Mouse (Mus musculus): ENCODE measurements around the gene Cdc14b. TPM values are rescaled to one million over a fixed set of nuclear protein-coding genes. Genes with fewer than 3 reads are reported as not detected.

Gene Cdc14b
- polyA plus RNA-seq, 1 experiment from 2014 or later = 7.7 TPM

DNA sequence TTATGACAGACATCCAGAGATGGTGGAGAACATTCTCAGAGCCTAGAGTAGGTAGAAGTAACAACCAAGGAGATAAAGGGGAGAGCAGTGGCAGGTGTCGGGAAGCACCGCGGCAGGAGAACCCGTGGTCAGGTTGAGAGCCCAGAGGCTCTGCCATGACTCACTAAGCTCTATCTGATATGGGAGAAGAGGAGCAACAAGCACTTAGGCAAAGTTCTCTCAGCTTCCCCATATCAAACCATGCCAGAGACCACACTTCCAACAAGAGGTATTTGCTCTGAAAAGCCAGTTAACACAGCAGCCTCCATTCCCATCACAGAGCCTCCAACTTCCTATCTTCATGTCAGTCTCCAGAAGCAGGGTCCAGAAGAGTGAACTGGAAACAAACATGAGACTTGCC is 74.2 kb downstream of the Cdc14b start:
- ATAC-seq (ENCODE audit: low FRiP score) = no peak
- Histone ChIP-seq H3K4me3 (ENCODE audit: low read depth, low read length) (no peak overlapping the region), H3K4me1 (ENCODE audit: control insufficient read depth, insufficient read depth, low read length) (no peaks in the 10 kb centered on the region), H3K27ac (ENCODE audit: low read depth, low read length) (no peak overlapping the region), H3K9ac (ENCODE audit: low read length) (no peak overlapping the region), H3K36me3 (ENCODE audit: control insufficient read depth, insufficient read depth, low read length) (no peaks in the 10 kb centered on the region), H3K27me3 (ENCODE audit: control insufficient read depth, insufficient read depth, low read length) (no peaks in the 10 kb centered on the region), H3K9me3 (ENCODE audit: control insufficient read depth, low read length) (no peaks in the 10 kb centered on the region), H3K4me2 (no peak overlapping the region)
- no peak for DNase-seq (ENCODE audit: low spot score, missing footprints)
- 96% methylated on average over 4 of the region's 4 CpGs for WGBS

DNA sequence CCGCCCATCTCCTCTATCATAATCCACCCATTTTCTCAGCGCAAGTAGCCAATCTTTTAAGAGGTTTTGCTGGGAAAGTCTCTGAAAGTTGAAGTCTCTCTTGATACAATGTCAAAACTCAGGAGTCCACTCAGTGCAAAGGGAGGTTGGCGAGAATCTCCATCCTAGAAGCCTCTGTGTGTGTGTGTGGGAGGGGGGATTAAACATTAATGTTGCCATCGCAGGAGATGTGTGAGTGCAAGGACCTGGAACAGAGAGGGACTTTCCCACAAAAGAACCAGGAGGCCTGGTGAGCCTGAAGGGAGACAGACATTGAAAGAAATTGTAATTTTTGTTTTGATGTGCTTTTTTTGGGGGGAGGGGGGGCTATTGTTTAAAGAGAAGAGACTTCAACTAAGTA is 76.8 kb downstream of the Cdc14b start:
- no peaks in the 10 kb centered on the region for H3K27me3 ChIP-seq (ENCODE audit: control insufficient read depth, insufficient read depth, low read length)
- H3K9ac ChIP-seq (ENCODE audit: low read length) = no peak overlapping the region
- no peaks in the 10 kb centered on the region for H3K36me3 ChIP-seq (ENCODE audit: control insufficient read depth, insufficient read depth, low read length)
- 91% methylated on average over 4 of the region's 4 CpGs for WGBS
- no peak for DNase-seq (ENCODE audit: low spot score, missing footprints)
- no peak for ATAC-seq (ENCODE audit: low FRiP score)
- no peaks in the 10 kb centered on the region for H3K4me1 ChIP-seq (ENCODE audit: control insufficient read depth, insufficient read depth, low read length)
- no peak overlapping the region for H3K4me2 ChIP-seq
- H3K4me3 ChIP-seq (ENCODE audit: low read depth, low read length) = no peak overlapping the region
- no peaks in the 10 kb centered on the region for H3K9me3 ChIP-seq (ENCODE audit: control insufficient read depth, low read length)
- no peak overlapping the region for H3K27ac ChIP-seq (ENCODE audit: low read depth, low read length)

DNA sequence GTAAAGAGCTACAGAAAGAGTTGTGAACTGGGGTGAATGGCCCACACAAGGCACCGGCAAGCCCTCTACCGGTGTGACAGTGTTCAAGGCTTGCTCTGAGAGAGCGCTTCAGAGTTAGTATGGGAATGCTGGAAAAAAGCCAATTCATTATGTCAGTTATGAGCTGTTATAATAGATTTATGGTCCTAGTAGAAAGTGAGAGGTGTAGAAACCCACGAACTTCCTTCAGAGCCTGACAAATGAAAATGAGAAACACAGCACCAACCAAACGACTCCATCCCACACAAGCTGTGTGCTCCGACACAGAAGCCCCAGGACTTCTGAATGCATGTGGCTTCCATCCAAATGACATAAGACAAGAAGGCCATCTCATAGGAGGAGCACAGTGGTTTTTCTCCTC is 77.2 kb downstream of the Cdc14b start:
- H3K9ac ChIP-seq (ENCODE audit: low read length) = no peak overlapping the region
- ATAC-seq (ENCODE audit: low FRiP score) (no peak), DNase-seq (ENCODE audit: low spot score, missing footprints) (no peak)
- H3K36me3 ChIP-seq (ENCODE audit: control insufficient read depth, insufficient read depth, low read length) = no peaks in the 10 kb centered on the region
- H3K27ac ChIP-seq (ENCODE audit: low read depth, low read length) = no peak overlapping the region
- 94% methylated on average over 6 of the region's 6 CpGs for WGBS
- no peaks in the 10 kb centered on the region for H3K4me1 ChIP-seq (ENCODE audit: control insufficient read depth, insufficient read depth, low read length)
- H3K9me3 ChIP-seq (ENCODE audit: control insufficient read depth, low read length) = no peaks in the 10 kb centered on the region
- no peaks in the 10 kb centered on the region for H3K27me3 ChIP-seq (ENCODE audit: control insufficient read depth, insufficient read depth, low read length)
- no peak overlapping the region for H3K4me2 ChIP-seq
- H3K4me3 ChIP-seq (ENCODE audit: low read depth, low read length) = no peak overlapping the region

DNA sequence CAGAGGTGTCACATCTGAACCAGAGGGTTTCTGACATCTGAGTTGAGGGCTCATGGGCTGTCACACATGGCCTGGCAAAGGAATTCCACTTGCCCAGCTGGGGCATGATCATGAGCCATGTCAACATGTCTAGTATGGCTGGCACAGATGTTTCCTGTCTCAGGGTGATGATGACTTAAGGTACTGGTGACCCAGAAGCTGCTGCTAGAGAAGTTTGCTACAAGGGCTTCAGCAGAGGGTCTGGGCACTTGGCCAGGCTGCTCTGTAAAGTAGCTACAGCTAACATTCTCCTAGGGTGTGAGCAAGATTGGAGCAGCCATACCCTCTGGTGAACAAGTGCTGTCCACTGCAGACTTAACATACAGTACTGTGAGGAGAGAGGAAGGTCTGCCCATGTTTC is 88.0 kb downstream of the Cdc14b start:
- Histone ChIP-seq H3K27me3 (ENCODE audit: control insufficient read depth, insufficient read depth, low read length) (no peaks in the 10 kb centered on the region), H3K27ac (ENCODE audit: low read depth, low read length) (no peak overlapping the region), H3K36me3 (ENCODE audit: control insufficient read depth, insufficient read depth, low read length) (no peaks in the 10 kb centered on the region), H3K9ac (ENCODE audit: low read length) (no peak overlapping the region), H3K4me2 (no peak overlapping the region), H3K4me3 (ENCODE audit: low read depth, low read length) (no peak overlapping the region), H3K9me3 (ENCODE audit: control insufficient read depth, low read length) (no peaks in the 10 kb centered on the region), H3K4me1 (ENCODE audit: control insufficient read depth, insufficient read depth, low read length) (no peaks in the 10 kb centered on the region)
- ATAC-seq (ENCODE audit: low FRiP score) = no peak
- no peak for DNase-seq (ENCODE audit: low spot score, missing footprints)

DNA sequence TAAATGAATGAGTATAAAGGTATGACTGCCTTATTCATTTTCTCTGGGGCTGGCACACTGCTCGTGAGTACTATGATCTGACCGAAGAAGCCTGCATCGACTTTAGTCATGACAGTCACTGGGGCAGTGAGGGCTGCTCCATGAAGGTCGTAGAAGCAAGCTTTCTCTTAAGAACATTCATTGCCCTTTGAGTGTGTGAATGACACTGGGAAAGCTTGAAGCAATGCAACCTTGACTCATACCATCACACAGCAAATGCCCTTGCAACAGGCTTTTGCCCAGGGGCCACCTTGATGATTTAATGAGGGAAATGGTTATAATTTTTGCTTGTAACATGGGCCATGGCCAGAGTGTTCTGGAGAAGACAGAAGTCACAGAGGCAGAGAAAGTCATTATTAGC is 88.6 kb downstream of the Cdc14b start:
- Histone ChIP-seq H3K9ac (ENCODE audit: low read length) (no peak overlapping the region), H3K4me1 (ENCODE audit: control insufficient read depth, insufficient read depth, low read length) (no peaks in the 10 kb centered on the region), H3K27ac (ENCODE audit: low read depth, low read length) (no peak overlapping the region), H3K4me2 (no peak overlapping the region), H3K4me3 (ENCODE audit: low read depth, low read length) (no peak overlapping the region), H3K27me3 (ENCODE audit: control insufficient read depth, insufficient read depth, low read length) (no peaks in the 10 kb centered on the region), H3K36me3 (ENCODE audit: control insufficient read depth, insufficient read depth, low read length) (no peaks in the 10 kb centered on the region), H3K9me3 (ENCODE audit: control insufficient read depth, low read length) (no peaks in the 10 kb centered on the region)
- DNase-seq (ENCODE audit: low spot score, missing footprints) (no peak), ATAC-seq (ENCODE audit: low FRiP score) (no peak)
- WGBS = 89% methylated on average over 4 of the region's 4 CpGs

DNA sequence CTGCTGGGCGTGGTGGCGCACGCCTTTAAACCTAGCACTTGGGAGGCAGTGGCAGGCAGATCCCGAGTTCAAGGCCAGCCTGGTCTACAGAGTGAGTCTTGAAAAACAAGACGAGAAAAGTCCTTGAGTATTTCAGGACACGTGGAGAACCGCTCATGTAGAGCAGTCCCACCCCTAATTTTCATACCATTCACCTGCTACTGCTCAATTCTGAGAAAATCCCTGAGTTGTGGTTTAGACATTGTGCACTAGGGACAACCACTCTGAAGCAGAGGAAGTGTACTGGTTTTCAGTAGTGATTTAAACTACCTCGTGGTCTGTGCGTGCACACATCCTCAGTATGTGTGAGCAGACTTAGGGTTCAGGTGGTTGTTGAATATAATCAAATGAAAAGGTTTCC is 89.5 kb downstream of the Cdc14b start:
- no peak overlapping the region for H3K9ac ChIP-seq (ENCODE audit: low read length)
- H3K4me1 ChIP-seq (ENCODE audit: control insufficient read depth, insufficient read depth, low read length) = no peaks in the 10 kb centered on the region
- no peaks in the 10 kb centered on the region; the same call in 1 of the 2 replicates for H3K36me3 ChIP-seq (ENCODE audit: control insufficient read depth, insufficient read depth, low read length)
- ATAC-seq (ENCODE audit: low FRiP score) (no peak), DNase-seq (ENCODE audit: low spot score, missing footprints) (no peak)
- H3K27ac ChIP-seq (ENCODE audit: low read depth, low read length) = no peak overlapping the region
- no peaks in the 10 kb centered on the region for H3K27me3 ChIP-seq (ENCODE audit: control insufficient read depth, insufficient read depth, low read length)
- no peaks in the 10 kb centered on the region for H3K9me3 ChIP-seq (ENCODE audit: control insufficient read depth, low read length)
- WGBS = 93% methylated on average over 9 of the region's 9 CpGs
- H3K4me3 ChIP-seq (ENCODE audit: low read depth, low read length) = no peak overlapping the region
- H3K4me2 ChIP-seq = no peak overlapping the region

DNA sequence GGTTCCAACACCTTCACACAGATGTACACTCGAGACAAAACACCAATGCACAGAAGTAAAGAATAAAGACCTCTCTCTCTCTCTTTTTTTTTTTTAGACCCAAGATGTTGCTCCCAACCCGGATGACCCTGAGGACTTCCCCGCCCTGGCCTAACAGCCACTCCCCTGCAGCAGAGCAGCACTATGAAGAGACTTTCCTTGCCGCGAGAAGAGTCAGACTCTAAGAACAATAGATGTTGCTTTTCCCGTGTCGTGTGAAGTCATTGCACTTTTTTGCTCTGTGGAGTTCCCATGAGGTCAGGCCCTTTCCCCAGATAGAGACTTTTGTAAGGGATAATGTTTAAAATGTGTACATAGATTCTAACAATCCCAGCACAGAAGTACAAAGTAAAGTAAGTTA is 89.9 kb downstream of the Cdc14b start:
- Histone ChIP-seq H3K9ac (ENCODE audit: low read length) (no peak overlapping the region), H3K4me3 (ENCODE audit: low read depth, low read length) (no peak overlapping the region), H3K36me3 (ENCODE audit: control insufficient read depth, insufficient read depth, low read length) (no peaks in the 10 kb centered on the region; the same call in 1 of the 2 replicates), H3K9me3 (ENCODE audit: control insufficient read depth, low read length) (no peaks in the 10 kb centered on the region), H3K4me2 (no peak overlapping the region), H3K27me3 (ENCODE audit: control insufficient read depth, insufficient read depth, low read length) (no peaks in the 10 kb centered on the region), H3K4me1 (ENCODE audit: control insufficient read depth, insufficient read depth, low read length) (no peaks in the 10 kb centered on the region), H3K27ac (ENCODE audit: low read depth, low read length) (no peak overlapping the region)
- DNase-seq (ENCODE audit: low spot score, missing footprints) (no peak), ATAC-seq (ENCODE audit: low FRiP score) (no peak)
- WGBS = 80% methylated on average over 7 of the region's 7 CpGs

DNA sequence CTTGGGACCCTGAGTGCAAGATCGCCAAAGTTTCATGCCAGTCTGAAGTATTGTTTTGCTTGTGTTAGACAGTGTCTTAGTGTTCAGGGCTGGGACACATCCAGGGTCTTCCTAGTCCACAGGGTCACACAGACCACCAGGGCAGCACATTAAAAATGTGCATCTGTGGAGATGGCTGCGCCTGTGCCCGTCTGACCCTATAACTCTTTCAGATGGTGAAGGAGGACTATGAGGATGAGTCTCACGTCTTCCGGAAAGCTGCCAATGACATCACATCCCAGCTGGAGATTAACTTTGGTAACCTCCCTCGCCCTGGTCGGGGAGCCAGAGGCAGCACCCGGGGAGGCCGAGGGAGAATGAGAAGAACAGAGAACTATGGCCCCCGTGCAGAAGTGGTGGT is 90.7 kb downstream of the Cdc14b start:
- 79% methylated on average over 10 of the region's 10 CpGs for WGBS
- H3K36me3 ChIP-seq (ENCODE audit: control insufficient read depth, insufficient read depth, low read length) = no peaks in the 10 kb centered on the region; the same call in 1 of the 2 replicates
- no peak overlapping the region for H3K4me2 ChIP-seq
- no peak overlapping the region for H3K4me3 ChIP-seq (ENCODE audit: low read depth, low read length)
- H3K9me3 ChIP-seq (ENCODE audit: control insufficient read depth, low read length) = no peaks in the 10 kb centered on the region
- H3K4me1 ChIP-seq (ENCODE audit: control insufficient read depth, insufficient read depth, low read length) = no peaks in the 10 kb centered on the region; the same call in 1 of the 2 replicates
- H3K27me3 ChIP-seq (ENCODE audit: control insufficient read depth, insufficient read depth, low read length) = no peaks in the 10 kb centered on the region
- DNase-seq (ENCODE audit: low spot score, missing footprints) = no peak
- H3K27ac ChIP-seq (ENCODE audit: low read depth, low read length) = no peak overlapping the region
- ATAC-seq (ENCODE audit: low FRiP score) = no peak
- no peak overlapping the region for H3K9ac ChIP-seq (ENCODE audit: low read length)

DNA sequence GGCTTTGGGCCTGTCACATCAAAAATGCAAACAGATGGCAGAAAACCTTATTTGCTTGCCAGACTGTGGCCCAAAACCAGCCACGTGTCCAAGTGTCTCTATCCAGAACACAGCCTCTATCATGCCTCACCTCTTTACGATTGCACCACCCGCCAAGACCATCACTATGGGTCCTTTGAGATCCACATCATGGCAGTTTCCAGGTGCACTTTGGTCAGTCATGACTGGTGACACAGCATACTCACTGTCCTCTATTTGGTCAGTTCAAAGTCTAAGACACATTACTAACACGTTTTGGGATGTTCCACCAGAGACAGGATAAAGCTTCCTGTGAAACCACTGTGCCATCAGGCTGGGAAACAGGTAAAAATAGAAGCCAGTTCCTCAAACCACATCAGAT is 91.5 kb downstream of the Cdc14b start:
- Histone ChIP-seq H3K4me3 (ENCODE audit: low read depth, low read length) (no peak overlapping the region), H3K27ac (ENCODE audit: low read depth, low read length) (no peak overlapping the region), H3K27me3 (ENCODE audit: control insufficient read depth, insufficient read depth, low read length) (no peaks in the 10 kb centered on the region), H3K4me2 (no peak overlapping the region), H3K4me1 (ENCODE audit: control insufficient read depth, insufficient read depth, low read length) (no peaks in the 10 kb centered on the region; the same call in 1 of the 2 replicates), H3K9me3 (ENCODE audit: control insufficient read depth, low read length) (no peaks in the 10 kb centered on the region), H3K9ac (ENCODE audit: low read length) (no peak overlapping the region), H3K36me3 (ENCODE audit: control insufficient read depth, insufficient read depth, low read length) (no peaks in the 10 kb centered on the region; the same call in 1 of the 2 replicates)
- 92% methylated on average over 4 of the region's 4 CpGs for WGBS
- DNase-seq (ENCODE audit: low spot score, missing footprints) (no peak), ATAC-seq (ENCODE audit: low FRiP score) (no peak)

DNA sequence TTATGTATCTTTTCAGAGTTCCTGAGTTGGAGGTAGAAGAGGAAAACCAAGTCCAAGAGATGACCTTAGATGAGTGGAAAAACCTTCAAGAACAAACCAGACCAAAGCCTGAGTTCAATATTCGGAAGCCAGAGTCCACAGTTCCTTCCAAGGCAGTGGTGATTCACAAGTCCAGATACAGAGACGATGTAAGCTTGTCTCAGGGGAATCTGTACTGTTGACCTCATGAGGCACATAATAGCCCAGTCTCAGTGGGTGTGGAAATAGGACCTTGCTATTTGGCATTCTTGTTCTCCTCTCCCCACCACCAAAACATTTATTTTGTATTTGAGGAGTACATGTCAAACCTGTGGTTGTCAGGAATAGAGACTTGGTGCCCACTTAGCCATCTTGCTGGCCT is 93.0 kb downstream of the Cdc14b start:
- H3K27ac ChIP-seq (ENCODE audit: low read depth, low read length) = no peak overlapping the region
- DNase-seq (ENCODE audit: low spot score, missing footprints) = no peak
- no peak for ATAC-seq (ENCODE audit: low FRiP score)
- H3K36me3 ChIP-seq (ENCODE audit: control insufficient read depth, insufficient read depth, low read length) = no peaks in the 10 kb centered on the region; the same call in 1 of the 2 replicates
- no peaks in the 10 kb centered on the region for H3K27me3 ChIP-seq (ENCODE audit: control insufficient read depth, insufficient read depth, low read length)
- H3K4me2 ChIP-seq = no peak overlapping the region
- peaks cover 3% of the 10 kb centered on the region; the same call in 1 of the 2 replicates for H3K4me1 ChIP-seq (ENCODE audit: control insufficient read depth, insufficient read depth, low read length)
- H3K9me3 ChIP-seq (ENCODE audit: control insufficient read depth, low read length) = no peaks in the 10 kb centered on the region
- WGBS = 80% methylated on average over 2 of the region's 2 CpGs
- H3K4me3 ChIP-seq (ENCODE audit: low read depth, low read length) = no peak overlapping the region
- H3K9ac ChIP-seq (ENCODE audit: low read length) = no peak overlapping the region

Measured in midbrain, embryonic 11.5 days (tissue).